Mouse (Mus musculus) cerebellum, postnatal 4 days (tissue): ENCODE measurements around the gene Siglec1.
"Not testable (repeated sequence)": the region's sequence is repeated elsewhere in the genome, so short reads cannot be mapped to it uniquely, and the experiment has no call there.

Source experiments
- DNase-seq, 2 experiments: peaks; one replicate each; pipeline ENCODE4 v3.0.0; 2022; ENCODE audit warnings: low spot score in 2 of 2, mixed read lengths in 1 of 2

The Siglec1 gene

DNA sequence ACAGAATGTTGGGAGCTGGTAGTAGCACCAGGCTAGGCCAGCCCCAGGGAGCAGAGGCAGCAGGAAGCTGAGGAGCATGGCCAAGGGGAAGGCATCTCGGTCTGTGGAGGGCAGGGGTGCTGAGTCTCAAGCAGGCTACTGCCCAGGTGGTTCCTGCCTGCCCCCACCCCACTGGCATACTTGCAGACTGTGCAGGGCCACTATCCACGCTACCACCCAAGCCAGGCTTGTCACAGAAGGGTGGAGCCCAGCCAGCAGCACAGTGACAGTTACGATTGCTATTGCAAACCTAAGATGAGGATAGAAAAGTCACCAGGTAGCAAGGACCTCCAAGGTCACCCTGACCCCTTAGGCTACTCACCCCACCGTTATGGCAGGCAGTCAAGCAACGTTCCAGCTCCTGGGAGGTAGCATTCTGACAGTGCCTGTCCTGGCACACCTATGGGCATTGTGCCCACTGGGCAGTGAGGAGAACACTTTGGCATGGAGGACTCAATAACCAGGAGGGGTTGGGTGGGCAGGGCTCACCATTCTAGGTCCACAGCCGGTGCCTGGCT, 33.6 kb downstream of the Siglec1 start:
- no peak for DNase-seq

GRCm38 (mm10) chr2:131052043-131052442, 34.5 kb downstream of the Siglec1 start:
- DNase-seq, result no peak

DNA sequence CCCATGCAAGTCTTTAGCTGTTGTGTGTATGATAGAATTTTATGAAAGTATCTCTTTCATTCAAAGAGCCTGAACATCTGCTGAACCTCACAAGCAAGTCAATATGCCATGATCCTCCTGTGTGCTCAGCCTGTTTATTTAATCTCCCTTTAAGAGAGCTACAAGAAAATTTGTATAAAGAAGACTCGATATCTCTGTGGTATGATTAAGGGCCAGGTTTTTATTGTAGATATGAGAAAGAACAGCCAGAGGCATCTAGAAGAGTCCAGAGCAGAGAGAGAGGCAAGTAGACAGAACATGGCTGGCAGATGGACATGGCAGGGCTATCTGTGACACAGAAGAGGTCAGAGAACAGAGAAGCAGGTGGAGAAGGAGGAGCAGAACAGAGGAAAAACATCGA, 40.5 kb downstream of the Siglec1 start:
- DNase-seq, result no peak

- no peak for DNase-seq
These were observed 41.4 kb downstream of the Siglec1 start for GRCm38 (mm10) chr2:131044989-131045720.

DNA sequence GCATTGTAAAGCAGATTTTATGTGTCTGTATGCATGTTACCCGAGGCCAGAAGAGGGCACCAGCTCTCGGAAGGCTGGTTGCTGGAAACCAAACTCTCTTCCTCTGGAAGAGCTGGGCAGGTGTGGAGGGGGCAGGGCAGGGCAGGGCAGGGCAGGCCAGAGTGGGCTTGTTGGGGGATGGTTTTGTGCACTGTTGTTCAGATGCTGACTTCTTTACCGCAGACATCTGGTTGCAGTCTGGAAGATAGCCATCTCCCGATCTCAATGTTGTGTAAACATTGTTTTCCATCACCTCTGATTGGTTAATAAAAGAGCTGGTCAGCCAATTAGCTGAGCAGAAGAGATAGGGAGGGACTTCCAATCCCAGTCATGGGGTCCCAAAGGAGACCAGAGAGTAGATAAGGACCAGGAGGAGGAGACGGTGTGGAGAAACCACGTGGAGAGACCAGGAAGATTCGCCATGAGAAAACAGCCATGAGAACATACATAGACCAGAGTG, 42.2 kb downstream of the Siglec1 start:
- no peak for DNase-seq

- DNase-seq, result no peak
These were observed 43.6 kb downstream of the Siglec1 start, which contains the start of gene Gfra4 for GRCm38 (mm10) chr2:131042988-131043387. Gfra4 (minus strand) TSS chr2:131043088.

- DNase-seq, result peak in 1 of 2 experiments; percentile 57
These were observed 45.4 kb downstream of the Siglec1 start for GRCm38 (mm10) chr2:131040854-131041825.

DNA sequence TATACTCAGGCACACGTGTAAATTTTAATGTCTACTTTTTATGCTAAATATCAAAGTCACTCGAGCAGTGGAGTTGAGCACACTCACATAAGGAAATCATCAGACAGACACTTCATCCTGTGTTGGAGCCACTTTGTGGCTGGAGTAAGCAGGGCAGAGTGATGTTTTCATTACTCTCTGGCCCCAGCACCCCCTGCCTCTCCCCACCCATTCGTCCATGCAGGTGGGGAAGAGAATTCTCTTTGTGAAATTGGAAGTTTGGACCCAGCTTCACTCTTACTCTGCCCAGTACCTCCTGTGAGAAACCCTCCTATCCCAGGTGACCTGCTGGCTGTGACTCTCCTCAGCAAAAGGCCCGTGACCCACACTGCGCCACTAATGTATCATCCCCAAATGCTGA, 47.9 kb downstream of the Siglec1 start:
- no peak for DNase-seq

- no peak for DNase-seq
These were observed 48.4 kb downstream of the Siglec1 start for GRCm38 (mm10) chr2:131038197-131038596.

GRCm38 (mm10) chr2:131037226-131037990, 49.2 kb downstream of the Siglec1 start:
- no peak for DNase-seq

DNA sequence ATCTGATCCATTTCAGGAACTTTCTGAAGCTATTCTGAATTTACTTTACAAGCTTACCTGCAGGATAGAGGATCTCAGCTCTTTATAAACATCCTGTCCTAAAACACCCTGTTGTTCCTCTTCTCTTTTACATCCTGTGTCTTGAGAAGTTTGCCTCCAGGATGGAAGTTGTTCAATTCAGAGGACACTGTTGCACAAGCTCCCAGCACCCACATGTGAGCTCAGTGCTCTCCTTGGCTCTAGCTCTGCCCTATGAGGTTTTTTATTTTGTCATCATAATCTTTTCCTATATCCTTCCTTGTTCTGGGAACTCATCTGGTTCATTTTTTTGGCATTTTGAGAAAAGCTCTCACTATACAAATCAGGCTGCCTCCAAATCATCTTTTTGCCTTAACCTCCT, 49.8 kb downstream of the Siglec1 start:
- DNase-seq, result no peak

GRCm38 (mm10) chr2:131036343-131036742, 50.2 kb downstream of the Siglec1 start:
- DNase-seq, result no peak

DNA sequence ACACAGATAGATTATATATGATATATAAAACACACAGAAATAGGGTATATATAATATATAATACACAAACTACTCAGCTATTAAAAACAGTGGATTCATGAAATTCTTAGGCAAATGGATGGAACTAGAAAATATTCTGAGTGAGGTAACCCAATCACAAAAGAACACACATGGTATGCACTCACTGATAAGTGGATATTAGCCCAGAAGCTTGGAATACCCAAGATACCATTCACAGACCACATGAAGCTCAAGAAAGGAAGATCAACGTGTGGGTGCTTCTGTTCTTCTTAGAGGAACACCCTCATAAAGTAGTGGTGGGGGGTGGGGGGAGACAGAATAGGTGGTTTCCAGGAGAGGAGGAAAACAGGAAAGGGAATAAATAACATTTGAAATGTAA, 55.2 kb downstream of the Siglec1 start:
- DNase-seq, result not testable (repeated sequence)

DNA sequence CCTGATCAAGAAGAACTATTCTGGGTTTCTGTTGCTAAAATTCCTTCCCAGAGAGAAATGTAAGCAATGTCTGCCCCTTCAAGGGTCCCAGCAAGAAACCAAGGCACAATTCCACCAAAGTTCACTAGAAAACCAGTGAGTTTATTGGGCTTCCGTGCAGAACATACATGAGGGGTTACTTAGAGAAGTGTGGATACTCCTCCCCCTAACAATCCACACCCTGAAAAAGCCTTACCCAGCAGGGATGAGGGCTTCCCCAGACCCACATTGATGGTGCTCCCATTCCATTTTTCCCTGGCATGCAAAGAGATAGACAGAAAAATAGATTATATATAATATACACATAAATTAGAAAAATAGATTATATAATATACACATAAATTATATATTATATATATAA, 55.6 kb downstream of the Siglec1 start:
- DNase-seq, result no peak

- DNase-seq, result no peak
These were observed 56.0 kb downstream of the Siglec1 start for GRCm38 (mm10) chr2:131030561-131030960.

DNA sequence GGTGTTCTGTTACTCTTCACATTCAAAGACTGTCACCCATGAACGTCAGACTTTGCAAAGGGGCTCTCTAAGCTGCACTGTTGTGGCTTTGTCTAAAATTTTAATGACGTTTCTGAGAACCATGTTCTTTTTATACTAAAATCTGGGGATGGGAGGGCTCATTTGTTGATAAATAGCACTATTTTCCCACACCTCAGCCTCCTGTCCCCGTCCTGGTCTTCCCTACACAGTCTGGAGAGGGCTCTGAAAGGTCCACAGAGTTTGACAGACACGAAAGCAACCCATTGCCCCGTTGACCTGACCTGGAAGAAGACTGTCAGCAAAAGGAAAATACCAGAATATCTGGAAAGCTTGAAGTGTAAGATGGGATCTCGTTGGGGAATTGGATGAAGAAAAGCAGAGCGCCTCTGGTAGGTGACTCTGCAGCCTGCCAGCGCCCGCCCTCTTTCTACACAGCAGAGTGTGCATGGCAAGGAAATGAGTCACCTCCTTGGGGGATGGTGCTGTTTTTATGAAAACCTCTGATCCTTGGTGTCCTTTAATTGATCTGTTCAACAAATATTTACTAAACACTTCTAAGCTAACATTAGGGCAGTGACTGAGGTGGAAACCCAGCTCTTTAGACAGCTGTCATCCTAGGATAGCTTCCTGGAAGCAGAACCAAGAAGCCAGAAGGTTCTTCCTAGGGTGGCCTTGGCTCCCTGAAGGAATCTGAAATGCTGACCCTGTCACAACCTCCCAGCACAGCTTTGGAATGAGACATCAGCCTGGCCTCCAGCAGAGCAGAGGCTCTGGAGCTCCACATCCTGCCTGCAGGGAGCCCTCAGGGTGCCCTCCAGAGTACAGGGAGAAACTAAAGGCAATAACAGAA, 57.3 kb downstream of the Siglec1 start:
- no peak for DNase-seq

GRCm38 (mm10) chr2:131026941-131027340, 59.6 kb downstream of the Siglec1 start:
- DNase-seq, result no peak

- DNase-seq, result no peak
These were observed 61.3 kb downstream of the Siglec1 start for GRCm38 (mm10) chr2:131025230-131025629.
